Mouse (Mus musculus): ENCODE data around the gene 1110065P20Rik. TPM values are rescaled to one million over a fixed set of nuclear protein-coding genes. Genes with fewer than 3 reads are reported as not detected.

Gene 1110065P20Rik
- polyA plus RNA-seq, 1 experiment from 2014 or later: 86.1 TPM

DNA sequence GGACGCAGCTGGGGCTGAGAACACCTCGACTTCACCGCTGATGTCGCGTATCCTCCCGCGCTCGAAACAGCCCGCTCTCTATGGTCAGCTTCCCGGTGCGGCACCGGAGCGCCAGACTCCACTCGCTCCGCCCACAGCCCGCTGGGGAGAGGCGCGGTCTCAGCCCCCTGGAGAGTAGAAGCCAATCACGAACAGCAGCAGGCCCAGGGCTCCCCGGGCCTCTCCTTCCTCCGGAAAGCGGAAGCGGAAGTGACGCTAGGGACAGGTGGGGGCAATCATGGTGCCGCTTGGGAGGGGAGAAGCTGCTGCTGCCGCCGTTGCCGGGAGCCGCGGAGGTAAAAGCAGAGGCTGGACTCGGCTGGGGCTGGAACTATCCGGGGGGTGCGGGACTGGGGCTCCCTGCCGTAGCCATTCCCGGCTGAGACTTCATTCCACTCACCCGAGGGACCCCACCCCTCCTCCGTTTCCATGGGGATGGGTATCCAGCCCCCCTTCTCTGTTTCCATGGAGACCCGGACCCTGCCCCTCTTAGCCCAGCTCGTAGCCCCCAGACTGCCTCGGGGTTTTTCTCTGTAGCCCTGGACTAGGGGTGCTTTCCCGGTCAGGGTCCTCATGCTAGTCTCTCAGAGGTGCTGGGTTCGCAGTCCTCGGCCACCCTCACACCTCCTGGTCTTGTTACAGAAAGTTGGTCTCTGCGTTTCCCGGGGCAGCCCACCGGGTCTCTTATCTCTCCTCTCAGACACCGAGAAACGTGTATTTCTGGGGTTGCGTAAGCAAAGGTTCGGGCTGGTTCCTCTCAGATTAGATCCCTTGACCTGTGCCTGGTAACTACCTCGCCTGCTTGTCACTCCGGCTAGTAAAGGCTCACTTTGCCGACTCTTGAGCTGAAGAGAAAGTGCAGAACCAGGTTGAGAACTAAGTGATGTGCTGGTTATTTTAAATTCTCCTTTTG, 48.4 kb downstream of the 1110065P20Rik start:
- 2% methylated on average over 53 of the region's 53 CpGs for WGBS
- peak; percentile 99 for ATAC-seq (replicated peaks)
- peak overlapping the region; percentile 95 for H3K27ac ChIP-seq (replicated peaks)
- no peaks in the 10 kb centered on the region for H3K9me3 ChIP-seq
- peak overlapping the region; percentile 90 for H3K4me2 ChIP-seq (replicated peaks)
- peaks cover 38% of the 10 kb centered on the region for H3K36me3 ChIP-seq
- peak overlapping the region; percentile 71 for H3K4me3 ChIP-seq
- H3K27me3 ChIP-seq: no peaks in the 10 kb centered on the region
- H3K9ac ChIP-seq (replicated peaks): peak overlapping the region; percentile 83
- peaks cover 16% of the 10 kb centered on the region for H3K4me1 ChIP-seq

DNA sequence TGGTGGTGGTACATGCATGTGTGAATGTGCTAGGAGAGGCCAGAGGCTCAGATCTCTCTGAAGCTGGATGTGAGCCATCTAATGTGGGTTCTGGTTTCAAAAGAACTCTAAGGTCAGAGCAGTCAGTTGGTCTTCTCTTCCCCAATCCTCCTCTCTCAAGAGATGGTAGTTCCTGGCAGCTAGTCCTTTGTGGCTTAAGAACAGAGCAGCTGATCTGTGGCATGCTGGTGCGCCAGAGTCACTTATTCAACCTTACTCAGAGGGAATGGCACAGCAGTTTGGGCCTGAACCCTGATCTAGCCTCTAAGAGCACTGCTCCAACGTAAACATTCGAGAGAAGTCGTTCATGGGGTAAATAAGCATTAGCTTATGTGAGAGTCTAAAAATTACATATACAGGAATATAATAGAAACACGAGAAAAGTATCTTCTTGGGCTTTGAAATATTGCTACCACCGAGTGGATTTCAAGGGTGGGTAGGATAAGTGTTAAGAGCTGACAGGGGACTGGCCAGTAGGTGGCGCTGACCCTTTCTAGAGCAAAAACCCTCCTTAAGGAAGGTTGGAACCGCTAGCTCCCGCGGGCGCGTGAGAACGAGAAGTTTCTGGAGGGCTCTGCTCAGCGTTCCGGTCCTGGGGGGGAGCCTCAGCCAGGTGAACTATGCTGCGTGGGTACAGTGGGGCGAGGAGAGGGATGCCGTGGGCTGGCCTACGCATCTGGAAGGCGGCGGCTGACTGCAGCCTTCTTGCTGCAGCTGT, 49.3 kb downstream of the 1110065P20Rik start, which contains the start of gene Mtf1:
Gene Mtf1, plus strand, starts transcription at position 553 of the 757 bp plus-strand sequence.
- ATAC-seq (replicated peaks): peak; percentile 77
- 2% methylated on average over 21 of the region's 21 CpGs for WGBS
- Histone ChIP-seq H3K27ac (replicated peaks) (peak within 1 kb of the TSS; percentile 95), H3K27me3 (no peaks in the 10 kb centered on the region), H3K9ac (replicated peaks) (peak within 1 kb of the TSS; percentile 83), H3K4me3 (peak within 1 kb of the TSS; percentile 71), H3K9me3 (no peaks in the 10 kb centered on the region), H3K4me1 (peaks cover 16% of the 10 kb centered on the region), H3K36me3 (peaks cover 37% of the 10 kb centered on the region), H3K4me2 (replicated peaks) (peak within 1 kb of the TSS; percentile 90)

Other genes starting within 250 kb of the 1110065P20Rik start
- gene 3100002H09Rik, start 240.4 kb downstream of the 1110065P20Rik start, polyA plus RNA-seq (2015; fragmentation: Nextera tagmentation; extraction: Ambion mirVana): 1.2 TPM in 2 replicates
- 21.5 and 21.8 TPM in 2 replicates for gene Pou3f1, start 194.4 kb downstream of the 1110065P20Rik start, polyA plus RNA-seq (2015; fragmentation: Nextera tagmentation; extraction: Ambion mirVana)
- gene Utp11, start 157.6 kb downstream of the 1110065P20Rik start, polyA plus RNA-seq (2015; fragmentation: Nextera tagmentation; extraction: Ambion mirVana): 44.4 and 46.0 TPM in 2 replicates
- 1.6 and 2.2 TPM in 2 replicates for gene Fhl3, start 150.5 kb downstream of the 1110065P20Rik start, polyA plus RNA-seq (2015; fragmentation: Nextera tagmentation; extraction: Ambion mirVana)
- gene Sf3a3, start 136.4 kb downstream of the 1110065P20Rik start, polyA plus RNA-seq (2015; fragmentation: Nextera tagmentation; extraction: Ambion mirVana): 132 and 133 TPM in 2 replicates
- 22.6 and 25.2 TPM in 2 replicates for gene Inpp5b, start 109.3 kb downstream of the 1110065P20Rik start, polyA plus RNA-seq (2015; fragmentation: Nextera tagmentation; extraction: Ambion mirVana)
- gene Mtf1, start 49.1 kb downstream of the 1110065P20Rik start, polyA plus RNA-seq (2015; fragmentation: Nextera tagmentation; extraction: Ambion mirVana): 12.1 and 13.8 TPM in 2 replicates
- gene Yrdc, start 517 bp downstream of the 1110065P20Rik start, polyA plus RNA-seq (2015; fragmentation: Nextera tagmentation; extraction: Ambion mirVana): 51.1 and 59.3 TPM in 2 replicates
- 9.3 and 10.2 TPM in 2 replicates for gene Maneal, start 11.0 kb upstream of the 1110065P20Rik start, polyA plus RNA-seq (2015; fragmentation: Nextera tagmentation; extraction: Ambion mirVana)
- 1.3 and 1.4 TPM in 2 replicates for gene Epha10, start 29.7 kb upstream of the 1110065P20Rik start, polyA plus RNA-seq (2015; fragmentation: Nextera tagmentation; extraction: Ambion mirVana)
- 16.2 and 20.0 TPM in 2 replicates for gene 9930104L06Rik, start 85.9 kb upstream of the 1110065P20Rik start, polyA plus RNA-seq (2015; fragmentation: Nextera tagmentation; extraction: Ambion mirVana)
- 81.4 and 87.0 TPM in 2 replicates for gene Cdca8, start 88.1 kb upstream of the 1110065P20Rik start, polyA plus RNA-seq (2015; fragmentation: Nextera tagmentation; extraction: Ambion mirVana)
- 2.7 and 4.5 TPM in 2 replicates for gene Rspo1, start 135.2 kb upstream of the 1110065P20Rik start, polyA plus RNA-seq (2015; fragmentation: Nextera tagmentation; extraction: Ambion mirVana)
- gene Gnl2, start 165.4 kb upstream of the 1110065P20Rik start, polyA plus RNA-seq (2015; fragmentation: Nextera tagmentation; extraction: Ambion mirVana): 93.6 and 95.8 TPM in 2 replicates
- 0.52 and 1.2 TPM in 2 replicates for gene Dnali1, start 214.5 kb upstream of the 1110065P20Rik start, polyA plus RNA-seq (2015; fragmentation: Nextera tagmentation; extraction: Ambion mirVana)
- gene Snip1, start 215.5 kb upstream of the 1110065P20Rik start, polyA plus RNA-seq (2015; fragmentation: Nextera tagmentation; extraction: Ambion mirVana): 31.0 and 31.1 TPM in 2 replicates
- gene Meaf6, start 233.9 kb upstream of the 1110065P20Rik start, polyA plus RNA-seq (2015; fragmentation: Nextera tagmentation; extraction: Ambion mirVana): 151 and 153 TPM in 2 replicates